Mouse (Mus musculus): ENCODE data around the gene Pdha2.

- TF ChIP-seq ZNF384 (IDR thresholded peaks at IDR 0.05; ENCODE audit: low read depth, low read length), result no peak
- TF ChIP-seq CHD2 (IDR thresholded peaks at IDR 0.05; ENCODE audit: low read depth, low read length), result no peak
- no peak for TF ChIP-seq HCFC1 (IDR thresholded peaks at IDR 0.05; ENCODE audit: borderline replicate concordance, insufficient read depth, low read length)
- no peak for TF ChIP-seq ZC3H11A (IDR thresholded peaks at IDR 0.05; ENCODE audit: borderline replicate concordance, low read depth, low read length)
- TF ChIP-seq MAFK (IDR thresholded peaks at IDR 0.05; ENCODE audit: insufficient read depth, low read depth, low read length), result no peak
Observed at GRCm38 (mm10) chr3:141160986-141161385, 51.2 kb downstream of the Pdha2 start.

All from ES-E14 (cell line).